ENCODE assay signal across 16 mouse cellular contexts in the genomic region with DNA sequence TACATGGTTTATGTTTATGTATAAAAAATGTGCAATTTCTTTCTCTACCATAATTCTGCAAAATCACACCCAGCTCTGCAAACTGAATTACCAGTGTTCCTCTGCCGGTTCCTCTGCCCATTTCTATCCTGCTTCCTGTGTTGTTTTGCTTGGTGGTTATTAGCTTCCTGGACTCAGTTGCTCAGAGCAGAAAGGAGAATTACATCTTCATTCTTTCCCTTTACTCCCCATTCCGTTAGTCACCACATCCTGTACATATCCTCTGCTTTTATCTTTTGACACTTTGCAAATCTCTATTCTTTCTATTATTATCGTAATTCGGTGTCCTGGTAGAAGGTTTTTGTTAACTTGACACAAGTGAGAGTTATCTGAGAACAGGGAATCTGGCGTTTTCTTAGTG. TPM values are rescaled to one million over a fixed set of nuclear protein-coding genes. Genes with fewer than 3 reads are reported as not detected.
"Had no signal": no experiment of that assay in that cellular context is flagged by ENCODE, and none has a peak within 500 bp of the region (broad histone marks: within the 10 kb centered on the region; RNA-seq: fewer than 3 reads in every experiment).

No protein-coding gene starts in this region.

- H3K9me3 ChIP-seq: lung, embryonic 15.5 days; megakaryocyte, embryonic 14.5 days; midbrain, embryonic 13.5 days; midbrain, embryonic 15.5 days; neural tube, embryonic 12.5 days; stomach, embryonic 15.5 days had no signal

- H3K4me1 ChIP-seq: lung, embryonic 15.5 days; megakaryocyte, embryonic 14.5 days; midbrain, embryonic 13.5 days; midbrain, embryonic 15.5 days; neural tube, embryonic 12.5 days; stomach, embryonic 15.5 days had no signal

- ATAC-seq: lung, postnatal 0 days; midbrain, embryonic 13.5 days; midbrain, embryonic 15.5 days had no signal

- H3K27ac ChIP-seq: lung, embryonic 15.5 days; macrophage; midbrain, embryonic 13.5 days; midbrain, embryonic 15.5 days; neural tube, embryonic 12.5 days; stomach, embryonic 15.5 days; stomach, postnatal 0 days had no signal

- H3K4me2 ChIP-seq: lung, embryonic 15.5 days; midbrain, embryonic 11.5 days; midbrain, embryonic 13.5 days; midbrain, embryonic 15.5 days; neural tube, embryonic 12.5 days; stomach, embryonic 15.5 days had no signal

- H3K27me3 ChIP-seq: lung, embryonic 15.5 days; megakaryocyte, embryonic 14.5 days; midbrain, embryonic 13.5 days; midbrain, embryonic 15.5 days; neural tube, embryonic 12.5 days; stomach, embryonic 15.5 days had no signal

- H3K36me3 ChIP-seq: lung, embryonic 15.5 days; midbrain, embryonic 13.5 days; midbrain, embryonic 15.5 days; neural tube, embryonic 12.5 days; stomach, embryonic 15.5 days had no signal

- DNase-seq: lung, adult 2 months; lung, postnatal 14 days; lung, postnatal 36 days; right cerebral cortex, postnatal 14 days; thymus, adult 2 months; thymus, postnatal 36 days had no signal

- H3K9ac ChIP-seq: lung, embryonic 15.5 days; midbrain, embryonic 13.5 days; midbrain, embryonic 15.5 days; neural tube, embryonic 12.5 days; stomach, embryonic 15.5 days had no signal

- H3K4me3 ChIP-seq: lung, embryonic 15.5 days; megakaryocyte, embryonic 14.5 days; midbrain, embryonic 13.5 days; midbrain, embryonic 15.5 days; neural tube, embryonic 12.5 days; stomach, embryonic 15.5 days had no signal

RNA-seq across cellular contexts. Expression of a gene that starts 18.1 kb away (rescaled TPM):
- polyA plus RNA-seq: macrophage had no signal
